Mouse (Mus musculus) forebrain, embryonic 14.5 days (tissue): Measurements from ENCODE around the gene Lypd6b. TPM values are rescaled to one million over a fixed set of nuclear protein-coding genes. Genes with fewer than 3 reads are reported as not detected.

ENCODE experiments used
- ATAC-seq: fragments of 200-750 bp; cut with Nextera tagmentation; 2 replicates; pipeline ENCODE4 v1.8.0; 2017; ENCODE audit warnings: mild to moderate bottlenecking, moderate library complexity
- DNase-seq: peaks from one replicate; pipeline ENCODE4 v3.0.0-alpha.2; 2015; ENCODE audit warnings: low spot score
- H3K27ac ChIP-seq: fragments of 300-500 bp; sonication (generic); 2 replicates; pipeline ENCODE4 v1.5.1; 2014; ENCODE audit warnings: low read depth, mild to moderate bottlenecking, control low read depth, low read length, moderate library complexity
- H3K27me3 ChIP-seq: fragments of 300-500 bp; sonication (generic); replicated peaks from 2 replicates; pipeline ENCODE4 v1.6.1; 2014; ENCODE audit warnings: low read length, control low read depth, mixed read lengths; ENCODE audit not compliant: control insufficient read depth, insufficient read depth
- H3K36me3 ChIP-seq: fragments of 300-500 bp; sonication (generic); 2 replicates; pipeline ENCODE4 v1.6.1; 2014; ENCODE audit warnings: low read length, control low read depth; ENCODE audit not compliant: control insufficient read depth, insufficient read depth
- H3K4me1 ChIP-seq: fragments of 300-500 bp; sonication (generic); 2 replicates; pipeline ENCODE4 v1.6.1; 2014; ENCODE audit warnings: antibody characterized with exemption, low read length, control low read depth; ENCODE audit not compliant: control insufficient read depth, insufficient read depth
- H3K4me2 ChIP-seq: fragments of 300-500 bp; sonication (generic); 2 replicates; pipeline ENCODE4 v1.6.1; 2014; ENCODE audit warnings: mild to moderate bottlenecking, control low read depth, low read length
- H3K4me3 ChIP-seq: fragments of 300-500 bp; sonication (generic); 2 replicates; pipeline ENCODE4 v1.5.1; 2014; ENCODE audit warnings: low read depth, low read length, control low read depth
- H3K9ac ChIP-seq: fragments of 300-500 bp; sonication (generic); 2 replicates; pipeline ENCODE4 v1.6.1; 2014; ENCODE audit warnings: mild to moderate bottlenecking, low read length, control low read depth, moderate library complexity
- H3K9me3 ChIP-seq: fragments of 300-500 bp; sonication (generic); replicated peaks from 2 replicates; pipeline ENCODE4 v1.6.1; 2016; ENCODE audit warnings: low read length, control low read depth, mixed read lengths; ENCODE audit not compliant: control insufficient read depth
- WGBS: fragments of 180-500 bp; shearing (Covaris S2); extraction: QIAGEN DNeasy Blood & Tissue Kit; methylation state at CpG from one replicate; pipeline ENCODE4 v1.1.7; 2014; 5-methylcytosine and 5-hydroxymethylcytosine counted together
- polyA plus RNA-seq: library from polyadenylated mRNA; unstranded; fragments of >200 nt; fragmentation: Nextera tagmentation; extraction: Ambion mirVana; gene quantifications from 2 replicates; pipeline ENCODE4 v1.2.1, GENCODE M21; 2014

The Lypd6b gene
- polyA plus RNA-seq, 1 experiment from 2014 or later = 8.7 TPM

GRCm38 (mm10) chr2:49811420-49811819 lies 23.9 kb downstream of the Lypd6b start:
- H3K9me3 ChIP-seq = no peaks in the 10 kb centered on the region
- no peak for DNase-seq
- ATAC-seq = no peak
- peaks cover 9% of the 10 kb centered on the region for H3K4me1 ChIP-seq
- WGBS = 16% methylated on average over 11 of the region's 11 CpGs
- H3K4me2 ChIP-seq = no peak overlapping the region
- no peak overlapping the region for H3K9ac ChIP-seq
- no peaks in the 10 kb centered on the region for H3K36me3 ChIP-seq
- H3K4me3 ChIP-seq = no peak overlapping the region
- H3K27me3 ChIP-seq = no peaks in the 10 kb centered on the region
- H3K27ac ChIP-seq = no peak overlapping the region

GRCm38 (mm10) chr2:49811871-49812363 lies 24.4 kb downstream of the Lypd6b start:
- no peak overlapping the region for H3K4me2 ChIP-seq
- no peaks in the 10 kb centered on the region for H3K36me3 ChIP-seq
- H3K9ac ChIP-seq = no peak overlapping the region
- no peaks in the 10 kb centered on the region for H3K9me3 ChIP-seq
- H3K27ac ChIP-seq = no peak overlapping the region
- H3K4me1 ChIP-seq = peaks cover 9% of the 10 kb centered on the region
- 16% methylated on average over 4 of the region's 4 CpGs for WGBS
- ATAC-seq = 0 out of 2 replicates have a peak, but pooled peaks have one; percentile 26
- DNase-seq = peak; percentile 51
- H3K4me3 ChIP-seq = no peak overlapping the region
- H3K27me3 ChIP-seq = no peaks in the 10 kb centered on the region

GRCm38 (mm10) chr2:49813151-49813550 lies 25.7 kb downstream of the Lypd6b start:
- Histone ChIP-seq H3K4me2 (no peak overlapping the region), H3K4me1 (peaks cover 9% of the 10 kb centered on the region), H3K27ac (no peak overlapping the region), H3K36me3 (no peaks in the 10 kb centered on the region), H3K9me3 (no peaks in the 10 kb centered on the region), H3K27me3 (no peaks in the 10 kb centered on the region), H3K4me3 (no peak overlapping the region), H3K9ac (no peak overlapping the region)
- WGBS = 80% methylated on average over 4 of the region's 4 CpGs
- ATAC-seq (no peak), DNase-seq (no peak)

GRCm38 (mm10) chr2:49814011-49814410 lies 26.5 kb downstream of the Lypd6b start:
- H3K4me2 ChIP-seq = no peak overlapping the region
- H3K27me3 ChIP-seq = no peaks in the 10 kb centered on the region
- no peak overlapping the region for H3K4me3 ChIP-seq
- DNase-seq (no peak), ATAC-seq (no peak)
- peaks cover 9% of the 10 kb centered on the region for H3K4me1 ChIP-seq
- H3K9me3 ChIP-seq = no peaks in the 10 kb centered on the region
- WGBS = 79% methylated on average over 6 of the region's 6 CpGs
- no peaks in the 10 kb centered on the region for H3K36me3 ChIP-seq
- no peak overlapping the region for H3K9ac ChIP-seq
- no peak overlapping the region for H3K27ac ChIP-seq

GRCm38 (mm10) chr2:49815696-49816320 lies 28.3 kb downstream of the Lypd6b start:
- Histone ChIP-seq H3K9me3 (no peaks in the 10 kb centered on the region), H3K9ac (no peak overlapping the region), H3K4me3 (no peak overlapping the region), H3K4me1 (peaks cover 9% of the 10 kb centered on the region), H3K4me2 (no peak overlapping the region), H3K36me3 (no peaks in the 10 kb centered on the region), H3K27ac (no peak overlapping the region), H3K27me3 (no peaks in the 10 kb centered on the region)
- 79% methylated on average over 3 of the region's 3 CpGs for whole genome bisulfite sequencing
- DNase-seq = no peak
- no peak for ATAC-seq

GRCm38 (mm10) chr2:49816549-49816948 lies 29.1 kb downstream of the Lypd6b start:
- ATAC-seq (no peak), DNase-seq (no peak)
- Histone ChIP-seq H3K4me1 (peaks cover 8% of the 10 kb centered on the region), H3K36me3 (no peaks in the 10 kb centered on the region), H3K9me3 (no peaks in the 10 kb centered on the region), H3K9ac (no peak overlapping the region), H3K27me3 (no peaks in the 10 kb centered on the region), H3K4me3 (no peak overlapping the region), H3K27ac (no peak overlapping the region), H3K4me2 (no peak overlapping the region)
- WGBS = 92% methylated on average over 5 of the region's 5 CpGs

GRCm38 (mm10) chr2:49817151-49817550 lies 29.7 kb downstream of the Lypd6b start:
- Histone ChIP-seq H3K4me3 (no peak overlapping the region), H3K9ac (no peak overlapping the region)

GRCm38 (mm10) chr2:49818126-49818525 lies 30.6 kb downstream of the Lypd6b start:
- DNase-seq = no peak
- 87% methylated on average over 5 of the region's 5 CpGs for WGBS
- Histone ChIP-seq H3K36me3 (no peaks in the 10 kb centered on the region), H3K4me3 (no peak overlapping the region), H3K9me3 (no peaks in the 10 kb centered on the region), H3K27me3 (no peaks in the 10 kb centered on the region), H3K4me1 (no peaks in the 10 kb centered on the region), H3K9ac (no peak overlapping the region), H3K4me2 (no peak overlapping the region), H3K27ac (no peak overlapping the region)
- ATAC-seq = no peak

More at GRCm38 (mm10) chr2:49817151-49817550, 29.7 kb downstream of the Lypd6b start:
- Histone ChIP-seq H3K27ac (no peak overlapping the region), H3K27me3 (no peaks in the 10 kb centered on the region), H3K36me3 (no peaks in the 10 kb centered on the region), H3K4me2 (no peak overlapping the region), H3K4me1 (peaks cover 2% of the 10 kb centered on the region; the same call in 1 of the 2 replicates), H3K9me3 (no peaks in the 10 kb centered on the region)
- DNase-seq = no peak
- ATAC-seq = no peak
- WGBS = 94% methylated on average over 3 of the region's 3 CpGs

GRCm38 (mm10) chr2:49822312-49822711 lies 34.8 kb downstream of the Lypd6b start:
- 97% methylated on average over 1 of the region's 1 CpGs for WGBS
- DNase-seq (no peak), ATAC-seq (no peak)
- Histone ChIP-seq H3K4me2 (no peak overlapping the region), H3K9me3 (no peaks in the 10 kb centered on the region), H3K27me3 (no peaks in the 10 kb centered on the region), H3K4me3 (no peak overlapping the region), H3K36me3 (no peaks in the 10 kb centered on the region), H3K4me1 (no peaks in the 10 kb centered on the region), H3K9ac (no peak overlapping the region), H3K27ac (no peak overlapping the region)
